Comparison of ENCODE assay signal across 8 mouse cellular contexts in genomic region chr7:133776626-133776996, GRCm38 (mm10). TPM values are rescaled to one million over a fixed set of nuclear protein-coding genes. Genes with fewer than 3 reads are reported as not detected.
DNase-seq lines count a peak whose midpoint lies in the region; ATAC-seq lines count a peak whose summit lies in the region.

Fank1 (plus strand) TSS chr7:133776861.

- peaks cover 36% of the 10 kb centered on the region for H3K27me3 ChIP-seq in limb, embryonic 13.5 days
- H3K27me3 ChIP-seq in midbrain, embryonic 15.5 days (replicated peaks) = no peaks in the 10 kb centered on the region

- no peak within 1 kb of the TSS for H3K27ac ChIP-seq in limb, embryonic 13.5 days
- H3K27ac ChIP-seq in midbrain, embryonic 15.5 days = peak within 1 kb of the TSS; percentile 42; the same call in 1 of the 2 replicates

- peaks cover 10% of the 10 kb centered on the region for H3K4me1 ChIP-seq in limb, embryonic 13.5 days
- H3K4me1 ChIP-seq in midbrain, embryonic 15.5 days = peaks cover 21% of the 10 kb centered on the region

- H3K36me3 ChIP-seq in limb, embryonic 13.5 days = no peaks in the 10 kb centered on the region
- H3K36me3 ChIP-seq in midbrain, embryonic 15.5 days (replicated peaks) = no peaks in the 10 kb centered on the region

- H3K4me3 ChIP-seq in limb, embryonic 13.5 days = peak within 1 kb of the TSS; percentile 75
- peak within 1 kb of the TSS; percentile 90 for H3K4me3 ChIP-seq in midbrain, embryonic 15.5 days

- H3K4me2 ChIP-seq in limb, embryonic 13.5 days (replicated peaks) = peak within 1 kb of the TSS; percentile 86
- H3K4me2 ChIP-seq in midbrain, embryonic 15.5 days = peak within 1 kb of the TSS; percentile 86

- no peaks in the 10 kb centered on the region for H3K9me3 ChIP-seq in limb, embryonic 13.5 days
- H3K9me3 ChIP-seq in midbrain, embryonic 15.5 days = no peaks in the 10 kb centered on the region

- DNase-seq in layer of hippocampus, adult 11-12 months (ENCODE audit: low spot score) = peak; percentile 80
- no peak for DNase-seq in layer of hippocampus, adult 9-10 months (ENCODE audit: low spot score)
- DNase-seq in embryo, embryonic 9.5 days (ENCODE audit: extremely low spot score) = peak; percentile 94
- DNase-seq in kidney, adult 11 months = peak; percentile 74
- DNase-seq in spleen, adult 18-20 months = peak; percentile 74 to 84

- peak; percentile 93 for ATAC-seq in granulocyte monocyte progenitor cell, adult 5-6 weeks (replicated peaks; ENCODE audit: poor library complexity, severe bottlenecking)
- peak; percentile 91 for ATAC-seq in limb, embryonic 13.5 days (ENCODE audit: low FRiP score, low read depth)
- peak; percentile 94 for ATAC-seq in midbrain, embryonic 15.5 days (replicated peaks)

- under 1% methylated on average over 45 of the region's 45 CpGs for WGBS in limb, embryonic 13.5 days
- 0% methylated on average over 45 of the region's 45 CpGs for WGBS in midbrain, embryonic 15.5 days

- peak within 1 kb of the TSS; percentile 76 for H3K9ac ChIP-seq in limb, embryonic 13.5 days
- peak within 1 kb of the TSS; percentile 71 for H3K9ac ChIP-seq in midbrain, embryonic 15.5 days

RNA-seq across cellular contexts. Expression of gene Fank1, which starts in this region (rescaled TPM):
- total RNA-seq in granulocyte monocyte progenitor cell, adult 5-6 weeks (2014; fragmentation: Nextera tagmentation) = not detected in 2 replicates
- not detected in 2 replicates for total RNA-seq in granulocyte monocyte progenitor cell, adult 5-6 weeks (2017)
- 0.17 and 0.22 TPM in 2 replicates for polyA plus RNA-seq in limb, embryonic 13.5 days (2015; fragmentation: Nextera tagmentation; extraction: Ambion mirVana)
- 4.0 and 5.5 TPM in 2 replicates for polyA plus RNA-seq in midbrain, embryonic 15.5 days (2015; fragmentation: Nextera tagmentation; extraction: Ambion mirVana)

Comparison
In these comparisons a context has a peak if more than half of its experiments do, and no peak if none do; other contexts are left out.
1. Peak in ATAC-seq in granulocyte monocyte progenitor cell, adult 5-6 weeks; RNA of the gene not detected or under 1 TPM.
2. Peak in ATAC-seq, H3K4me3 ChIP-seq, H3K9ac ChIP-seq and H3K4me2 ChIP-seq in limb, embryonic 13.5 days; RNA of the gene not detected or under 1 TPM.